Comparison of ENCODE assay signal across 11 mouse cellular contexts in genomic region chr1:135474861-135475570, GRCm38 (mm10). TPM values are rescaled to one million over a fixed set of nuclear protein-coding genes. Genes with fewer than 3 reads are reported as not detected.
A peak's percentile ranks its signal among the peaks of the same experiment; 100 is the strongest.
DNase-seq lines count a peak whose midpoint lies in the region; ATAC-seq and TF ChIP-seq lines count a peak whose summit lies in the region.
"Had no signal": no experiment of that assay in that cellular context is flagged by ENCODE, and none has a peak within 500 bp of the region (broad histone marks: within the 10 kb centered on the region; RNA-seq: fewer than 3 reads in every experiment).

No protein-coding gene starts in this region.

- H3K4me3 ChIP-seq in forebrain, embryonic 10.5 days: no peak overlapping the region
- no peak overlapping the region for H3K4me3 ChIP-seq in forebrain, embryonic 16.5 days (replicated peaks; ENCODE audit: low read length)
- H3K4me3 ChIP-seq in layer of hippocampus, adult 2 months: no peak overlapping the region
- no peak overlapping the region for H3K4me3 ChIP-seq in hindbrain, embryonic 16.5 days (ENCODE audit: low read length)

- H3K27ac ChIP-seq in forebrain, embryonic 10.5 days: peak overlapping the region; percentile 58
- no peak overlapping the region for H3K27ac ChIP-seq in forebrain, embryonic 16.5 days (ENCODE audit: low read length)
- H3K27ac ChIP-seq in layer of hippocampus, adult 2 months: peak overlapping the region; percentile 58
- no peak overlapping the region for H3K27ac ChIP-seq in hindbrain, embryonic 16.5 days (ENCODE audit: low read depth, low read length)

- H3K9ac ChIP-seq in forebrain, embryonic 16.5 days (replicated peaks; ENCODE audit: low read depth, low read length): no peak overlapping the region
- H3K9ac ChIP-seq in hindbrain, embryonic 16.5 days (ENCODE audit: low read depth, low read length): no peak overlapping the region
- H3K9ac ChIP-seq: liver, postnatal 0 days had no signal

- H3K4me2 ChIP-seq in forebrain, embryonic 16.5 days (ENCODE audit: low read length): no peak overlapping the region
- no peak overlapping the region for H3K4me2 ChIP-seq in hindbrain, embryonic 16.5 days (ENCODE audit: low read length)

- no peaks in the 10 kb centered on the region for H3K9me3 ChIP-seq in forebrain, embryonic 10.5 days
- no peaks in the 10 kb centered on the region for H3K9me3 ChIP-seq in forebrain, embryonic 16.5 days (ENCODE audit: control insufficient read depth, low read length)
- no peaks in the 10 kb centered on the region for H3K9me3 ChIP-seq in hindbrain, embryonic 16.5 days (ENCODE audit: control insufficient read depth, low read length)

- 76% methylated on average over 15 of the region's 15 CpGs for WGBS in forebrain, embryonic 10.5 days
- 60% methylated on average over 15 of the region's 15 CpGs for WGBS in forebrain, embryonic 16.5 days
- 62% methylated on average over 15 of the region's 15 CpGs for WGBS in hindbrain, embryonic 16.5 days

- H3K36me3 ChIP-seq in forebrain, embryonic 10.5 days (replicated peaks): peaks cover 66% of the 10 kb centered on the region
- peaks cover 22% of the 10 kb centered on the region for H3K36me3 ChIP-seq in forebrain, embryonic 16.5 days (ENCODE audit: control insufficient read depth, insufficient read depth)
- peaks cover 14% of the 10 kb centered on the region for H3K36me3 ChIP-seq in hindbrain, embryonic 16.5 days (ENCODE audit: control insufficient read depth, insufficient read depth, low read length)

- TF ChIP-seq CTCF in layer of hippocampus, adult 2 months (conservative IDR thresholded peaks at IDR 0.05): no peak

- H3K27me3 ChIP-seq in forebrain, embryonic 10.5 days (ENCODE audit: poor library complexity, severe bottlenecking): no peaks in the 10 kb centered on the region
- no peaks in the 10 kb centered on the region for H3K27me3 ChIP-seq in forebrain, embryonic 16.5 days (replicated peaks; ENCODE audit: control insufficient read depth, insufficient read depth, low read length)
- no peaks in the 10 kb centered on the region for H3K27me3 ChIP-seq in hindbrain, embryonic 16.5 days (replicated peaks; ENCODE audit: control insufficient read depth, insufficient read depth, low read length)

- peaks cover 13% of the 10 kb centered on the region for H3K4me1 ChIP-seq in forebrain, embryonic 10.5 days
- H3K4me1 ChIP-seq in forebrain, embryonic 16.5 days (replicated peaks; ENCODE audit: control insufficient read depth, insufficient read depth, low read length): 0 out of 2 replicates have a peak, but pooled peaks cover 2% of the 10 kb centered on the region
- peaks cover 4% of the 10 kb centered on the region for H3K4me1 ChIP-seq in hindbrain, embryonic 16.5 days (ENCODE audit: control insufficient read depth, insufficient read depth, low read depth, low read length)

- DNase-seq in forebrain, embryonic 10.5 days (ENCODE audit: extremely low spot score, low spot score): no peak
- no peak for DNase-seq in layer of hippocampus, adult 2 months (ENCODE audit: low spot score in 2 of 2)
- DNase-seq in layer of hippocampus, adult 9-11 months: no peak
- DNase-seq in MN1 (ENCODE audit: low spot score): peak; percentile 73
- no peak for DNase-seq in right cerebral cortex, postnatal 25 days
- no peak for DNase-seq in thymus, postnatal 0 days (ENCODE audit: low spot score)
- DNase-seq: cerebellum, adult 11 months; gastrocnemius, postnatal 36 days; liver, postnatal 0 days had no signal

- ATAC-seq in forebrain, embryonic 16.5 days: no peak
- 0 out of 2 replicates have a peak, but pooled peaks have one; percentile 32 for ATAC-seq in hindbrain, embryonic 16.5 days
- ATAC-seq: liver, postnatal 0 days had no signal

RNA-seq across cellular contexts. Expression of gene Ipo9, which starts 44.7 kb away (rescaled TPM):
- 193 and 203 TPM in 2 replicates for polyA plus RNA-seq in forebrain, embryonic 10.5 days (2016; fragmentation: Nextera tagmentation; extraction: Ambion mirVana)
- 143 and 153 TPM in 2 replicates for polyA plus RNA-seq in forebrain, embryonic 16.5 days (2015; fragmentation: Nextera tagmentation; extraction: Ambion mirVana)
- 100 to 1,000 TPM; 146 to 154 TPM for total RNA-seq in layer of hippocampus, adult 2 months (2021)
- 102 and 109 TPM in 2 replicates for polyA plus RNA-seq in hindbrain, embryonic 16.5 days (2015; fragmentation: Nextera tagmentation; extraction: Ambion mirVana)
- 45.0 and 51.9 TPM in 2 replicates for polyA plus RNA-seq in thymus, postnatal 0 days (2015; fragmentation: Nextera tagmentation; extraction: Ambion mirVana)

Comparison
In these comparisons a context has a peak if more than half of its experiments do, and no peak if none do; other contexts are left out.
1. H3K27ac ChIP-seq: peak in forebrain, embryonic 10.5 days (single experiment) and layer of hippocampus, adult 2 months (single experiment); none in forebrain, embryonic 16.5 days (single experiment) and hindbrain, embryonic 16.5 days (single experiment).